Mouse (Mus musculus) ES-E14 (cell line): ENCODE results near the gene Fgfr1op. TPM values are rescaled to one million over a fixed set of nuclear protein-coding genes. Genes with fewer than 3 reads are reported as not detected.
"Not testable (repeated sequence)": the region's sequence is repeated elsewhere in the genome, so short reads cannot be mapped to it uniquely, and the experiment has no call there.

Experiments used
- DNase-seq: peaks from one replicate; pipeline ENCODE4 v3.0.0-alpha.2; 2013; ENCODE audit warnings: low read depth, low spot score
- H3K27ac ChIP-seq: 2 replicates; pipeline ENCODE4 v1.5.1; 2012; ENCODE audit warnings: low read depth, mild to moderate bottlenecking, low read length, moderate library complexity, mixed read lengths; ENCODE audit not compliant: poor library complexity, insufficient read depth, severe bottlenecking
- H3K36me3 ChIP-seq: 2 replicates; pipeline ENCODE4 v1.6.1; 2012; ENCODE audit warnings: mild to moderate bottlenecking, low read length, moderate library complexity, mixed read lengths; ENCODE audit not compliant: control insufficient read depth, poor library complexity, insufficient read depth, severe bottlenecking
- H3K4me1 ChIP-seq, 2 experiments: fragments of 150-350 bp in 1 of 2; sonication (generic) in 1 of 2; 2 replicates each; pipeline ENCODE4 v1.6.1; 2012; ENCODE audit warnings: low read length in 2 of 2, mild to moderate bottlenecking in 1 of 2, mixed read lengths in 1 of 2; ENCODE audit not compliant: control insufficient read depth in 2 of 2, insufficient read depth in 2 of 2, poor library complexity in 1 of 2
- H3K4me3 ChIP-seq, 2 experiments: fragments of 150-350 bp in 1 of 2; sonication (generic) in 1 of 2; 2 replicates each; pipeline ENCODE4 v1.5.1; 2012; ENCODE audit warnings: low read length in 2 of 2, low read depth in 1 of 2, mild to moderate bottlenecking in 1 of 2, mixed read lengths in 1 of 2; ENCODE audit not compliant: insufficient read depth in 1 of 2, poor library complexity in 1 of 2, severe bottlenecking in 1 of 2
- H3K9ac ChIP-seq: 2 replicates; pipeline ENCODE4 v1.6.1; 2012; ENCODE audit warnings: low read depth, mild to moderate bottlenecking, low read length, mixed read lengths; ENCODE audit not compliant: poor library complexity, insufficient read depth, severe bottlenecking
- H3K9me3 ChIP-seq: fragments of 150-350 bp; sonication (generic); 2 replicates; pipeline ENCODE4 v1.6.1; 2012; ENCODE audit warnings: low read depth, mild to moderate bottlenecking, low read length; ENCODE audit not compliant: control insufficient read depth, insufficient read depth
- in situ Hi-C, 2 experiments: fragments of 600-800 bp; cut with MboI; formaldehyde crosslinking; loops; one replicate each; pipeline ENCODE4 v1.15.1; 2025; ENCODE audit warnings: low sequenced_read_pairs in 2 of 2, inconsistent platforms in 1 of 2; ENCODE audit not compliant: unreplicated experiment in 2 of 2
- total RNA-seq: library from RNA; depleted of rRNA; stranded (reverse); fragments of 300-350 nt; gene quantifications from 2 replicates; pipeline ENCODE4 v1.2.3, GENCODE M21; 2012; rRNA removed

Fgfr1op gene
- 32.8 and 35.0 TPM in 2 replicates for total RNA-seq

GRCm38 (mm10) chr17:8164701-8165607, at the start of gene Fgfr1op:
Fgfr1op (plus strand) TSS chr17:8165501.
- H3K4me1 ChIP-seq, H3K9me3 ChIP-seq, in situ Hi-C loops, DNase-seq, H3K36me3 ChIP-seq: not testable (repeated sequence)
- Histone ChIP-seq H3K27ac (peak within 1 kb of the TSS; percentile 81), H3K9ac (peak within 1 kb of the TSS; percentile 97), H3K4me3 (peak within 1 kb of the TSS; percentile 95 to 96)

- H3K4me3 ChIP-seq, DNase-seq, in situ Hi-C loops, H3K9ac ChIP-seq, H3K4me1 ChIP-seq, H3K9me3 ChIP-seq, H3K36me3 ChIP-seq, H3K27ac ChIP-seq: not testable (repeated sequence)
Observed at GRCm38 (mm10) chr17:8116378-8116777, 48.9 kb upstream of the Fgfr1op start.

- H3K4me3 ChIP-seq, H3K36me3 ChIP-seq, in situ Hi-C loops, H3K9ac ChIP-seq, H3K9me3 ChIP-seq, DNase-seq, H3K27ac ChIP-seq, H3K4me1 ChIP-seq: not testable (repeated sequence)
Observed at GRCm38 (mm10) chr17:8116928-8117327, 48.4 kb upstream of the Fgfr1op start.

GRCm38 (mm10) chr17:8122974-8123373, 42.3 kb upstream of the Fgfr1op start:
- in situ Hi-C loops, DNase-seq, H3K4me3 ChIP-seq, H3K9me3 ChIP-seq, H3K27ac ChIP-seq, H3K36me3 ChIP-seq, H3K4me1 ChIP-seq, H3K9ac ChIP-seq: not testable (repeated sequence)

GRCm38 (mm10) chr17:8124586-8124985, 40.7 kb upstream of the Fgfr1op start:
- H3K36me3 ChIP-seq, DNase-seq, H3K9ac ChIP-seq, H3K9me3 ChIP-seq, H3K27ac ChIP-seq, in situ Hi-C loops, H3K4me1 ChIP-seq, H3K4me3 ChIP-seq: not testable (repeated sequence)

GRCm38 (mm10) chr17:8128326-8128993, 36.8 kb upstream of the Fgfr1op start:
- H3K9ac ChIP-seq, in situ Hi-C loops, H3K36me3 ChIP-seq, H3K9me3 ChIP-seq, DNase-seq, H3K4me3 ChIP-seq, H3K27ac ChIP-seq, H3K4me1 ChIP-seq: not testable (repeated sequence)

GRCm38 (mm10) chr17:8129578-8129977, 35.7 kb upstream of the Fgfr1op start:
- in situ Hi-C loops, H3K9ac ChIP-seq, DNase-seq, H3K4me3 ChIP-seq, H3K36me3 ChIP-seq, H3K9me3 ChIP-seq, H3K4me1 ChIP-seq, H3K27ac ChIP-seq: not testable (repeated sequence)

GRCm38 (mm10) chr17:8130849-8131248, 34.5 kb upstream of the Fgfr1op start:
- H3K9ac ChIP-seq, H3K4me3 ChIP-seq, H3K27ac ChIP-seq, DNase-seq, H3K9me3 ChIP-seq, in situ Hi-C loops, H3K36me3 ChIP-seq, H3K4me1 ChIP-seq: not testable (repeated sequence)
